Mouse (Mus musculus) bone marrow macrophage, adult 2 months (primary cell): ENCODE data around the gene Spock1.

Experiments
- CTCF ChIP-seq: IDR thresholded peaks from 2 replicates; pipeline ENCODE4 v1.5.1; 2012; ENCODE audit warnings: low read depth, mild to moderate bottlenecking, low read length, moderate library complexity
- POLR2A ChIP-seq: IDR thresholded peaks from 2 replicates; pipeline ENCODE4 v1.6.1; 2012; ENCODE audit warnings: mild to moderate bottlenecking, low read depth, low read length, borderline replicate concordance

DNA sequence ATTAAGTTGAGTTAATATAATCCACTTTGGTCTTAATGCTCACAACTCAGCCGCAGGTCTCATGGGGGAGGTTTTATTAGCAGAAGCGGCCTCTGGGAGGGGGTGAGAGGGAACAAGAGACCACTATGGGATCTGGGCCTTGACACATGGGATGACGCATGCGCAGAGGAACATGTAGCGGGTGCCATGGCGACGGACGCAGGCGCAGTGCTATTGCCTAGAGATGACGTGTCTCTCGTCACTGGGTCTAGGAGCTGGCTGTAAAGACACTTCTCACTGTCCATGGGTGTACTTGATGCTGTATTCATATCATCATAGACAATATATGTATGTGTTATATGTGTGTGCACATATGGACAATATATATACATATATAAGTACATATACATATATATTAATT is 29.3 kb downstream of the Spock1 start:
- TF ChIP-seq POLR2A, result no peak
- no peak for TF ChIP-seq CTCF
